Mouse (Mus musculus) heart, embryonic 14.5 days (tissue): ENCODE measurements around the gene Kazald1. TPM values are rescaled to one million over a fixed set of nuclear protein-coding genes. Genes with fewer than 3 reads are reported as not detected.

Experiments
- ATAC-seq: fragments of 200-750 bp; cut with Nextera tagmentation; 2 replicates; pipeline ENCODE4 v1.8.0; 2017; ENCODE audit warnings: low read depth, moderate TSS enrichment; ENCODE audit not compliant: insufficient number of reproducible peaks, insufficient read depth, low FRiP score
- H3K27ac ChIP-seq, 2 experiments: fragments of 200-500 bp in 1 of 2; fragments of 300-500 bp in 1 of 2; sonication (generic) in 1 of 2; replicated peaks in 1 of 2; 2 replicates each; pipeline ENCODE4 v1.5.1; 2012 to 2014; ENCODE audit warnings: low read depth in 2 of 2, low read length in 2 of 2, control low read depth in 1 of 2, mild to moderate bottlenecking in 1 of 2, mixed read lengths in 1 of 2; ENCODE audit not compliant: control insufficient read depth in 1 of 2, insufficient read depth in 1 of 2
- H3K27me3 ChIP-seq: fragments of 300-500 bp; sonication (generic); 2 replicates; pipeline ENCODE4 v1.6.1; 2014; ENCODE audit warnings: mild to moderate bottlenecking, low read length, control low read depth; ENCODE audit not compliant: control insufficient read depth, insufficient read depth
- H3K36me3 ChIP-seq: fragments of 300-500 bp; sonication (generic); 2 replicates; pipeline ENCODE4 v1.6.1; 2014; ENCODE audit warnings: mild to moderate bottlenecking, control low read depth, low read length, mixed read lengths; ENCODE audit not compliant: control insufficient read depth, insufficient read depth
- H3K4me1 ChIP-seq, 2 experiments: fragments of 200-500 bp in 1 of 2; fragments of 300-500 bp in 1 of 2; sonication (generic) in 1 of 2; 2 replicates each; pipeline ENCODE4 v1.6.1; 2012 to 2014; ENCODE audit warnings: low read length in 2 of 2, control low read depth in 1 of 2, mixed read lengths in 1 of 2; ENCODE audit not compliant: control insufficient read depth in 2 of 2, insufficient read depth in 2 of 2
- H3K4me2 ChIP-seq: fragments of 300-500 bp; sonication (generic); 2 replicates; pipeline ENCODE4 v1.6.1; 2014; ENCODE audit warnings: mild to moderate bottlenecking, low read length
- H3K4me3 ChIP-seq, 2 experiments: fragments of 200-500 bp in 1 of 2; fragments of 300-500 bp in 1 of 2; sonication (generic) in 1 of 2; 2 replicates each; pipeline ENCODE4 v1.5.1; 2012 to 2014; ENCODE audit warnings: low read length in 2 of 2, mild to moderate bottlenecking in 2 of 2, control low read depth in 1 of 2, low read depth in 1 of 2, moderate library complexity in 1 of 2; ENCODE audit not compliant: control insufficient read depth in 1 of 2, insufficient read depth in 1 of 2
- H3K9ac ChIP-seq: fragments of 300-500 bp; sonication (generic); 2 replicates; pipeline ENCODE4 v1.6.1; 2014; ENCODE audit warnings: mild to moderate bottlenecking, low read length
- H3K9me3 ChIP-seq: fragments of 300-500 bp; sonication (generic); 2 replicates; pipeline ENCODE4 v1.6.1; 2016; ENCODE audit warnings: low read length, control low read depth; ENCODE audit not compliant: control insufficient read depth
- WGBS: fragments of 180-500 bp; shearing (Covaris S2); extraction: QIAGEN DNeasy Blood & Tissue Kit; methylation state at CpG from one replicate; pipeline ENCODE4 v1.1.7; 2014; 5-methylcytosine and 5-hydroxymethylcytosine counted together
- polyA plus RNA-seq: library from polyadenylated mRNA; unstranded; fragments of >200 nt; fragmentation: Nextera tagmentation; extraction: Ambion mirVana; gene quantifications from 2 replicates; pipeline ENCODE4 v1.2.1, GENCODE M21; 2014

Gene Kazald1
- 8.0 and 11.5 TPM in 2 replicates for polyA plus RNA-seq

DNA sequence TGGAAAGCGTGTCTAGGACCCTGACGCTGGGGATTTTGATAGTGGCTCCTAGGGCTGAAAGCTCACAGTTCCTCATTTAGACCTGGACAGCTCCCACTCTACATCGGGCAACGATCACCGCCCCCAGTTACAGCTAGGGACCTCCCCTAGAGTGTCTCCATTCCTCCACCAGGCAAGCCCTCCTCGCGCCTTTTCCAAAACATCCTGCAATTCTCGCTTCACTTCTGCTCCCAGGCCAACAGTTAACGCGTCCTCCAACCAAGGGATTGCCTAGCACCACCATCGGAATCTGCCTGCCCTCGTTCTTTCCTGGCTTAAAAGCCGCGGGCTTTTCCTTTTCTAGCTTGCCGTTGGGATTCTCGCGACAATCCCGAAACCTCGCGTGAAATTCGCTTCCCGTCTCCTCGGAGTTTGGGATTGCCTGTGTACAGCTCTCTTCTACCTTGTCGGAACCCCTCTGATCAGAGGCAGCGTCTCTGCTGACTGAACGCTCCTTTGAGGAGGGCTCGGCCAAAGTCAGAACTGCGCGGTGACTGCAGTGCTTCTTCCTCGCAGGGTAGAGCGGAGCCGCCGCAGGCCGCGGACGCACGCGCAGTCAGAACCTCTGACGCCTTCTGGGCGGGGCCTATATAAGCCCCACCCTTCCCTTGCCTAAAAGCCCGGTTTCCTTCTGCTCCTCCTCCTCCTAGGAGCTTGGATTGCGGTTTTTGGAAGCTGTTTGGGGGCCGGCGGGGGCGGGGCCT lies at the start of gene Kazald1:
Gene Kazald1, plus strand, starts transcription at position 662 of the 743 bp plus-strand sequence.
- peak within 1 kb of the TSS; percentile 90 for H3K4me2 ChIP-seq
- WGBS: under 1% methylated on average over 45 of the region's 45 CpGs
- ATAC-seq: peak; percentile 81
- peaks cover 37% of the 10 kb centered on the region for H3K27me3 ChIP-seq
- H3K4me1 ChIP-seq: peaks cover 12 to 40% of the 10 kb centered on the region in 2 experiments
- peak within 1 kb of the TSS; percentile 96 to 98 for H3K27ac ChIP-seq
- H3K9ac ChIP-seq: peak within 1 kb of the TSS; percentile 87
- H3K9me3 ChIP-seq: no peaks in the 10 kb centered on the region
- peak within 1 kb of the TSS; percentile 67 to 88 for H3K4me3 ChIP-seq
- H3K36me3 ChIP-seq: no peaks in the 10 kb centered on the region

DNA sequence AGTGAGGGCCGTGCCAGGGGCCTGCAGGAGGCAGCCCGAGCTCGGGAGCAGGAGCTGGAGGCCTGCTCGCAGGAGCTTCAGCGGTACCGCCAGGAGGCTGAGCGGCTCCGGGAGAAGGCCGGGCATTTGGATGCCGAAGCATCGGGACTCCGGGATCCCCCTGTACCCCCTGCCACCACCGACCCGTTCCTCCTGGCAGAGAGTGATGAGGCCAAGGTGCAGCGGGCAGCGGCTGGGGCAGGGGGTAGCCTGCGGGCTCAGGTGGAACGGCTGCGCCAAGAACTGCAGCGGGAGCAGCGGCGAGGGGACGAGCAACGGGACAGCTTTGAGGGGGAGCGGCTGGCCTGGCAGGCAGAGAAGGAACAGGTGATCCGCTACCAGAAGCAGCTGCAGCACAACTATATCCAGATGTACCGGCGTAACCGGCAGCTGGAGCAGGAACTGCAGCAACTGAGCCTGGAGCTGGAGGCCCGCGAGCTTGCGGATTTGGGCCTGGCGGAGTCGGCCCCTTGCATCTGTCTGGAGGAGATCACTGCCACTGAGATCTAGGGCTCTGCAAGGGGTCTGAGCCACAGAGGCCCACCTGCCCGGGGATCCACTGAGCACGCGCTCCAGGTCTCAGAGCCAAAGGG lies 49.0 kb upstream of the Kazald1 start:
- H3K4me1 ChIP-seq: peaks cover 6 to 18% of the 10 kb centered on the region in 2 experiments
- ATAC-seq: no peak
- H3K36me3 ChIP-seq: peaks cover 76% of the 10 kb centered on the region
- H3K9ac ChIP-seq: no peak overlapping the region
- no peak overlapping the region for H3K4me2 ChIP-seq
- no peaks in the 10 kb centered on the region for H3K9me3 ChIP-seq
- no peak overlapping the region for H3K4me3 ChIP-seq
- H3K27me3 ChIP-seq: no peaks in the 10 kb centered on the region
- WGBS: 90% methylated on average over 37 of the region's 37 CpGs
- H3K27ac ChIP-seq: no peak overlapping the region

DNA sequence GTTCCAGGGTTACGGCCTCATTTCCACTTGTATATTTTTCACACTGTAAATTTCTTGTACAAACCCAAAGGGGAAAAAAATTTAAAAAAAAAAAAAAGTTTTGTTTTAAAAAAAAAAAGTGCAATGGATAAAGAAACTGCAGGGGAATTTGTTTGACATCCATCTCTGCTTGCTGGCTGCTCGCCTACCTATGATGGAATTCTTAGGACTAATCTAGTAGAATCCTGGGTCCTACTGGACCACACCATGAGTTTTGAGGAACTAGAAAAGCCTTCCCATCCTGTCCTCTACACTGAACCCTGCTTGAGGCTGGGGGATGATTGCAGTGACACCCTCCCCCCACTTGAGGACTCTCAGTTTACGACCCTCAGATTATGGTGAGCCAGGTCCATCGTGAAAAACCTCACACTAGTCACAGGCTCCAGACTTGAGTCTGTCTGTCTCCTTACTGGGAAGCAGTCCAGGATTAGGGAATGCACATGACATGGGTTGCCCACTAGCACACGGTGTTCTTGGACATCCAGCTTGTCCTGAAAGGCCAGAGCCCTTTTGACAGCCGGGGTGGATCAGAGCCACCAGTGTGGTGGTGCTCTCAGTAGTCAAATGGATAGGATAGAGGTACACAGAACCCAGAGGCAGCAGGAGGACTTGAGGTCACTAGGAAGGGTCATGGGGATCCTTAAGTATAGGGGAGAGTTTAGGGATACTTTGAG lies 47.9 kb upstream of the Kazald1 start:
- H3K36me3 ChIP-seq: peaks cover 66% of the 10 kb centered on the region
- ATAC-seq: no peak
- H3K4me3 ChIP-seq: no peak overlapping the region
- H3K27me3 ChIP-seq: no peaks in the 10 kb centered on the region
- H3K4me1 ChIP-seq: peaks cover 8 to 18% of the 10 kb centered on the region in 2 experiments
- H3K4me2 ChIP-seq: no peak overlapping the region
- H3K27ac ChIP-seq: no peak overlapping the region
- H3K9ac ChIP-seq: no peak overlapping the region
- 69% methylated on average over 6 of the region's 6 CpGs for WGBS
- no peaks in the 10 kb centered on the region for H3K9me3 ChIP-seq

DNA sequence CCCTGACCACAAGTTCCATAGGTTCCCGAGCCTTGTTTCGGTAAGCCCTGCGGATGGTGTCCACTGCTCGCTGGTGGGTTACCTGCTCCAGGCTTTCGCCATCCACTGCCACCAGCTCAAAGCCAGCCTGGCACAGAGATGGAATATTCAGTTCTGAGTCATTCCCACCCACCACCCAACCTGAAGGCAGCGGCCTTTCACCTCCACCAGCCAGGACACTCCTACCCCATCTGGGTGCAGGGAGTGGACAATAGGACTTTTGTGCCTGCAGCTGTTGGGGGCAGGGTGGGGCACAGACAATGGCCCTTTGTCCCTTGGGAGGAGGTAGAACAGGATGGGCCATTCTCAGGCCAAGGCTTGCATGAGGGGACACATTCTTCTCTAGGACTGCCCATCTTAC lies 47.2 kb upstream of the Kazald1 start:
- H3K9me3 ChIP-seq: no peaks in the 10 kb centered on the region
- H3K27ac ChIP-seq: no peak overlapping the region
- no peak overlapping the region for H3K4me3 ChIP-seq
- H3K36me3 ChIP-seq: peaks cover 58% of the 10 kb centered on the region
- H3K27me3 ChIP-seq: no peaks in the 10 kb centered on the region
- no peak for ATAC-seq
- peaks cover 11 to 25% of the 10 kb centered on the region in 2 experiments for H3K4me1 ChIP-seq
- no peak overlapping the region for H3K9ac ChIP-seq
- 83% methylated on average over 6 of the region's 6 CpGs for WGBS
- H3K4me2 ChIP-seq: no peak overlapping the region

DNA sequence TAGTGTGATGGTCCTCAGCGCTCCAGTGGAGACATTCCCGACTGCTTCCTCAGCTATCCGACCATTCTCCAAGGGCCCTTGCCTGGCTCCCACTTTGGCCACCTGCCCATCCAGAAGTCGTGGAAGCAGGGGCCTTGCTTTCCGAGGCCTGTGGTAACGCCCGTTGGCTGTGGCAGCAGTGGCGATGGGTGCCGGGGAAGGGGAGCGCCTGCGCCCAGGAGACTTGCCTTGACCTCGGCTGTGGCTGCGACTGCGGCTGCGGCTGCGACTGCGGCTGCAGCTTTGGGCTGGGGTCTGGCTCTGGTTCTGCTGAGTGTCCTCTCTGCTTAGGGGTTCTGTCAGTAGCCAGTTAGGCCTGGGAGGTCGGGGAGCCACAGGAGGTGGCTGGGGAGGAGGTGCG lies 46.3 kb upstream of the Kazald1 start:
- H3K4me2 ChIP-seq: no peak overlapping the region
- WGBS: 57% methylated on average over 19 of the region's 19 CpGs

DNA sequence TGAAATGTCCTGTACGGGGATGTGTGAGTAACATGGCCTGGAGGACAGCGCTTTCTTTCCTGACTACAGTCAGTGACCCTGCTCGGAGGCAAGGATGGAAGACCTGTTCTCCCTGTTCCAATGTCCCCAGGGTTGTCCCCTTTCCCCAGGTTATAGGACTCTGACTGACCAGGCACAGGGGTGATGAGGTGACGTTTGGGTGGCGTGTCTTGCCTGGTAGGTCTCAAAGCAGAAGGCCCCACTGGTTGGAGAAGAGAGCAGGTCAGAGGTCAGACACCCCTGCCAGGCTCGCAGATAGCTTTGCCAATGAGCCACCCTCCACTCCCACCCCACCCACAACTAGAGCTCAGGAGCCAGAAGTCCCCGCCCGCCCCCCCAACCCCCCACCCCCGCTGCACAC lies 45.5 kb upstream of the Kazald1 start:
- H3K36me3 ChIP-seq: peaks cover 45% of the 10 kb centered on the region
- peaks cover 13 to 31% of the 10 kb centered on the region in 2 experiments for H3K4me1 ChIP-seq
- ATAC-seq: no peak
- H3K27ac ChIP-seq: no peak overlapping the region
- no peak overlapping the region for H3K9ac ChIP-seq
- H3K27me3 ChIP-seq: no peaks in the 10 kb centered on the region
- WGBS: 53% methylated on average over 9 of the region's 9 CpGs
- H3K4me2 ChIP-seq: no peak overlapping the region
- no peak overlapping the region for H3K4me3 ChIP-seq
- H3K9me3 ChIP-seq: no peaks in the 10 kb centered on the region

More for the DNA sequence above, 46.3 kb upstream of the Kazald1 start:
- Histone ChIP-seq H3K27ac (no peak overlapping the region), H3K4me3 (no peak overlapping the region), H3K36me3 (peaks cover 52% of the 10 kb centered on the region), H3K27me3 (no peaks in the 10 kb centered on the region), H3K9me3 (no peaks in the 10 kb centered on the region), H3K4me1 (peaks cover 13 to 31% of the 10 kb centered on the region in 2 experiments), H3K9ac (no peak overlapping the region)
- no peak for ATAC-seq

DNA sequence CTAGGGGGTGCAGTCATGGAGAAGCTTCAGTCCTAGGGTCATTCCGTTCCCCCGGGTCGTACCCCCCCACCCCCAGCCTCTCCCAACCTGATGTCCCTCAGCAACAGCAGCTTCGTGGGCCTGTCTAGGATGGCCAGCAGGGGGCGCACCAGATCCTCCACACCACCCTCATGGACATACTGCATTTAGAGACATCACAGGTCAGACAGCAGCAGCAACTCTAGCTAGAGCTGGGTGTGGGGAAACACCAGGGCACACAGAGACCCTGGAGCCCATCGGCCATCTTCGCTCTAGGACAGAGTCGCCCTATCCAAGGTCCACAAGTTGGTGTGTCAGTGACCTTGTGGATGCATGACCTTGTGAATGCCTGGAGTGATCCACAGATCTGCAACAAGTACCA lies 44.9 kb upstream of the Kazald1 start:
- H3K4me2 ChIP-seq: peak overlapping the region; percentile 63
- peaks cover 39% of the 10 kb centered on the region for H3K36me3 ChIP-seq
- 0 out of 2 replicates have a peak, but pooled peaks have one; percentile 14 for ATAC-seq
- H3K27me3 ChIP-seq: no peaks in the 10 kb centered on the region
- H3K4me3 ChIP-seq: no peak overlapping the region
- no peaks in the 10 kb centered on the region for H3K9me3 ChIP-seq
- H3K9ac ChIP-seq: no peak overlapping the region
- H3K27ac ChIP-seq: peak overlapping the region in 1 of 2 experiments; percentile 35; a peak in 1 of 4 replicates
- H3K4me1 ChIP-seq: peaks cover 13 to 31% of the 10 kb centered on the region in 2 experiments
- WGBS: 31% methylated on average over 8 of the region's 8 CpGs
